Mouse (Mus musculus) inflammation-experienced regulatory T-cells (primary cell): ENCODE data around the gene Slc27a2. TPM values are rescaled to one million over a fixed set of nuclear protein-coding genes. Genes with fewer than 3 reads are reported as not detected.

Experiments used
- polyA plus RNA-seq, 2 experiments: library from polyadenylated mRNA; unstranded; fragments of 100-300 nt; shearing (Covaris generic); gene quantifications; one replicate each; pipeline ENCODE4 v1.2.1; 2017

Slc27a2 gene
- polyA plus RNA-seq: under 1 TPM; 0.31 to 0.76 TPM

GRCm38 (mm10) chr2:126552357-126553290, at the start of gene Slc27a2:
Gene Slc27a2 (plus strand): TSS chr2:126552407.

GRCm38 (mm10) chr2:126619249-126619704, 67.1 kb downstream of the Slc27a2 start, which contains the start of gene Hdc:
Gene Hdc (minus strand): TSS chr2:126619299.

Other genes starting within 250 kb of the Slc27a2 start
- gene Atp8b4, start 51.7 kb upstream of the Slc27a2 start, polyA plus RNA-seq: 10 to 100 TPM in 1 of 2 experiments, under 1 TPM in 1; 0.60 to 12.3 TPM
- 1 to 10 TPM in 1 of 2 experiments, under 1 TPM in 1; 0.51 to 3.6 TPM for gene Hdc, start 66.9 kb downstream of the Slc27a2 start, polyA plus RNA-seq
- gene Gabpb1, start 123.9 kb downstream of the Slc27a2 start, polyA plus RNA-seq: 10 to 100 TPM; 72.0 to 72.3 TPM
- gene Usp8, start 154.9 kb downstream of the Slc27a2 start, polyA plus RNA-seq: 10 to 100 TPM; 47.0 to 56.6 TPM
- gene Usp50, start 231.1 kb downstream of the Slc27a2 start, polyA plus RNA-seq: 1 to 10 TPM; 2.1 to 5.6 TPM